Mouse (Mus musculus) heart, adult 11 months (tissue): Measurements from ENCODE around the gene Gabrb3.

Experiments used
- DNase-seq: peaks from one replicate; pipeline ENCODE4 v3.0.0; 2022

The Gabrb3 gene

GRCm38 (mm10) chr7:57538565-57538964 lies 119.1 kb downstream of the Gabrb3 start:
- no peak for DNase-seq

DNA sequence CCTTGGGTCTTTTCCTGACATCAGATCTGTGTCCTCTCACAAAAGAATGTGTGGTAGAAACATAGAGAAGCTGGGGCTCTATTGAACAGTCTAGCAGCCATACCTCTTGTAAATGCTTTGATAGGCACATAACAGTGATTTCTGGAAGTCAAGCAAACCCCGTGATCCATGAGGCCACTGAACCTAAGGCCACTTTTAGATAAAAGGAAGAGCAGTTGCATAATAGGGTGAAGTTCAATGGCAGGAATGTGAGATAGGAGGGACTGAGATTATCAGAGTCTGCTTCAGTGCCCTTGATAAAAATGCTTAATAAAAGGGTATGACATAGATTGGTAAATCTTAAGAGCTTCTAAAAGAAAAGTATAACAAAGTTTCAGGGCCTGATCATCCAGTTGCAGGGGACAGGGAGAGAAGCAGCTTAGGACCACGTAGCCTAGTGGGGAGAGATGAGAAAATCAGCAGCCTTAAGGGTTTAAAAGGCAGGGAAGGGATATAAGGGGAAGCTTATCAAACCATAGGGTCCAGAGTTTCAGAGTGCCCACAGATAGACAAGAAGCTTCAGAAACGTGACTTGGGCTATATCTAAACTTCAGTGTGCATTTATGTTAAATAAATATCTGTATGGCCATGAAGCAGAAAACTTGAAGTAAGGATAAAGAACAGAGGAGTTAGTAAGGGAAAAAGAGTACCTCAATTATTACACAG lies 141.4 kb downstream of the Gabrb3 start:
- no peak for DNase-seq

DNA sequence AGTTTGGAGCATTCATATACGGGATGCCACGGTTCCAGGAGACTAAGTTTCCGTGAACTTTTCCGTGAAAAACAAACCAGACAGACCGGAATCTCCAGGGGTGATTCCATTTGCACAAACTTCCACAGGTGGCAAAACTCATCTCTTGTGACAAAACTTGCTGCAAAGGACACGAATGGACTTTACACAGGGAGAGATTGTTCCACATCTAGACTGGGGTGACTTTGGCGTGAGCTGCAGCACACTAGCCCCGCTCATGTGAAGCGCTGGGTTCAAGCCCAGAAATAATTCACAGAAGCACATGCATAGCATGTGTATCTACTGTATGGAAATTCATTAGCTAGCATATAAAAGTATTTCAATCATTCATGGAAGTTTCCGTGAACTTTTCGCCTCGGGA lies 144.9 kb downstream of the Gabrb3 start:
- DNase-seq: peak; percentile 58

- DNase-seq: peak; percentile 81
Measured at GRCm38 (mm10) chr7:57590451-57591248, 171.2 kb downstream of the Gabrb3 start.

GRCm38 (mm10) chr7:57591249-57591577 lies 171.7 kb downstream of the Gabrb3 start:
- peak; percentile 27 for DNase-seq

DNA sequence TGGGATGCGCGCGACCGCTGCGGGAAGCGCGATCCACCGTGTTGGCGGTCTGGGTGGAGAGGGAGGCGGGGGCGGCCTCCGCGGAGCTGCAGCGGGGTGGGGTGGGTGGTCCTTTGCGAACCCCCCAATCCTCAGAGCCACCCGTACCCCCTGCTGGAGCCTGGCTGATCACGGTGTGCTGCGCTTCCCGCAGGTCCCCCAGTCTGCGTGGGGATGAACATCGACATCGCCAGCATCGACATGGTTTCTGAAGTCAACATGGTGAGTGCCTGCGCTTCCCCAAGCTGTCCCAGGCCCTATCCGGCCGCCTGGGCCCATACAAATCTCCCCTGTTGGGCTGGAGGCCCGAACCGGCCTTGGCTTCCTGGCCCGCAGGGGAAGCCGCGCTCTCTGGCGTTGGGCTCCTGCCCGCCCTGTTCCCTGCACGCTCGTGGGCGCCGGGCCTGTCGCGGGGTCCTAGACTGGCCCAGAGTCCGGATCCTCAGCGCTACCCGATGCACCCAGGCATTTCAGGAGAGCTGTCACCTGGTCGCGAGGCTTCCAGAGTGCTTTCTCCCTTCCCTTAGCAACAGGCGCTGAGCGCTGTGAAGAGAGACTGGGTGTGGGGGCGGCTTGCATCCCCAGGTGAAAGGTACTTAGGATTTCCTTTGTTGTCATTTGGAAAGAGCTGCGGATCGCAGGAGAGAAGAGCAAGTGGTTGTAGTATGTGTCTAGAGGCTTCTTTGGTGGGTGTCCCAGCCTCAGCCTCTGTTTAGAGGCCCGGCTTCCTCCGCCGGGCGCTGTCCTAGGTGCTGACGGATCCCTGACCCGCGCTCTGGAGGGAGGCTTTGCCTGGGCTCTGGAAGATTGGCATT lies 172.3 kb downstream of the Gabrb3 start:
- DNase-seq: no peak

- DNase-seq: no peak
Measured at GRCm38 (mm10) chr7:57597341-57597740, 177.8 kb downstream of the Gabrb3 start.

DNA sequence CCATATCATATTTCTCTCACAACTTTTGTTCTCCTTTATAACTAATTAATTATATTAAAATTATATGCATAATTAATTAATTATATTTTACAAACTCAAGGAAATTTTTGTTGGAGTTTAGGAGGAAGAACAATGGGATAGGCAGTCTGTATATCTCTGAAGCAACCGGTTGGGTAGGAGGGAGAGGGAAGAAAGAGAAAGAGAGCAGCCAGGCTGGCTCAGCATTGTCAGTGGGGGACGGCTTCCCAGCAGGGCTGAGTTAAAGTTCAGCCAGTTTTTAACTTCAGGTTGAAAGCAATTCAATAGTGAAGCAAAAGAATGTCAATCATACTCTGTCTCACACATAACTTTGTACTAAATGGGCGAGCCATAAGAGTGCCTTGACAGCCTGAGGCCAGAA lies 199.2 kb downstream of the Gabrb3 start:
- DNase-seq: no peak

GRCm38 (mm10) chr7:57620036-57620435 lies 200.5 kb downstream of the Gabrb3 start:
- DNase-seq: no peak

- DNase-seq: no peak
Measured at GRCm38 (mm10) chr7:57623718-57624117, 204.2 kb downstream of the Gabrb3 start.

DNA sequence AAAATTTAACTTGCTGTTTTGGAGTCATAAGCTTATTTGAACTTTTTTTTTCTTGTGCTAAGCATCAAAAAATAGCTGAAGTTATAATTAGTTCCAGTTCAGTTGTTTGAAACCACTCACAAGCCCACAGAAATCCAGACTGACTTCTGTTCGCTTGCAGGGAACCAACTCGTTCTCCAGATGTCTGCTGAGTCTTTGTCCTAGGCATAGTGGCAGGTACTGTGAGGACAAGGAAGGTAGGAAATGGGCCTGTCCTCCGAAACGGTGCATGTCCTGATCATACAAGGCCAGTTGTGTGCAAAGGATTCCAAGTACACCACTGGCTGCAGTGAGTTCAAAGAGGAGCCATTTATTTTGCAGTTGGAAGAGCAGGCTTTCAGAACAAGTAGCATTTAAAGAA lies 215.5 kb downstream of the Gabrb3 start:
- no peak for DNase-seq

DNA sequence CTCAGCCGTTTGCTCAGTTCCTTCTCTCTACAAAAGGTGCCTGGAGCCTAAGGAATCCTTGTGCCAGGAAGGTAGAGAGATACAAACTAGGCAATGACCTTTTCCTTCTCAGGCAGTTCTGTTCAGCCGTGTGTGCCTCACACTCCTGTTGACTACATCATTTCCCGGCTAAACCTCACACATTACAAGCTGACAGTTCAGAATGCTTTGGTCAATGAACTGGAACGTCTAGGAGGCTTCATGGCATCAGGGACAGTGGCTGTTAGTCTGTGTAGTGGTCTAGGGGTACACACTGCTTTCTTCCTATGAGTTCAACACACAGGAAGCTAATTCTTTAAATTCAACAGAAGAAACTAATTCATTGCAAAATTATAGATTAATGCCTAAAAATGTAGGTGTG lies 216.2 kb downstream of the Gabrb3 start:
- no peak for DNase-seq

DNA sequence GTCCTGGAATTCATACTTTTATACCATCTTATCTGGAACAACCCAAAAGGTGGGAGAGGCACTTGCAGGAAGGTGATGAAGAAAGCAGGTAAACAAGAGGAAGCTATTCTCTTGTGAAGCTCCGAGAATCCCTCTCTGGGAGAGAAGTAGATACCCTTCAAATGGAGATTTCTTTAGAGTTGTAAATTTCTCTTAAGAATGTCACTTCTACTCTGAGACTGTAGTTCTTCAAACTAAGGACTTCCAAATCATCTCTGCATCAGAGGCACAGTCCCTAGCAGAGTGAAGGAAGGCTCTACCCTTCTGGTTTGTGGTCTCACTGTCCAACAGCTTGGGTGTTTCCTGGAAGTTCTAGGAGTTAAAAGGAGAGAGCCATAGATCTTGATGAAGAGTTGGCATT lies 221.3 kb downstream of the Gabrb3 start:
- no peak for DNase-seq

DNA sequence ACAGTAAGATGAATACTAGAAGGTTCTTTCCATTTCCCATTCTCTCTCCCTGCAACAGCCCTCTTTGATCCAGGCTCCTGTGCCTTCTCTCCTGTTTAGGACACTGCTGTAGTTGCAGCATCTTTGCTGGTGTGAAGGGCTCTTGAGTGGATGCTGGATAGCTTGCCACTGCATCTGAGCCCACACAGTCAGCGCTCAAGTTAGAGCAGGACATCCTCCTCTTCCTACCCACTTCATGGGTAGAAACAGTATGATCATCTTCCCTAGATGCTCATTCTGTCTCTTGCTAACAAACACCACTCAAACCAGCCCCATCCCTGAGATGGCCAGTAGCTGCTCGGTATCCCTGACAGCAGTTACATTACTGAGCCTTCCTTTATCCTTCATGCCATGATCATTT lies 227.9 kb downstream of the Gabrb3 start:
- DNase-seq: no peak

GRCm38 (mm10) chr7:57648136-57648755 lies 228.8 kb downstream of the Gabrb3 start:
- DNase-seq: no peak

- no peak for DNase-seq
Measured at GRCm38 (mm10) chr7:57677352-57677751, 257.9 kb downstream of the Gabrb3 start.

- no peak for DNase-seq
Measured at GRCm38 (mm10) chr7:57689836-57690235, 270.3 kb downstream of the Gabrb3 start.

DNA sequence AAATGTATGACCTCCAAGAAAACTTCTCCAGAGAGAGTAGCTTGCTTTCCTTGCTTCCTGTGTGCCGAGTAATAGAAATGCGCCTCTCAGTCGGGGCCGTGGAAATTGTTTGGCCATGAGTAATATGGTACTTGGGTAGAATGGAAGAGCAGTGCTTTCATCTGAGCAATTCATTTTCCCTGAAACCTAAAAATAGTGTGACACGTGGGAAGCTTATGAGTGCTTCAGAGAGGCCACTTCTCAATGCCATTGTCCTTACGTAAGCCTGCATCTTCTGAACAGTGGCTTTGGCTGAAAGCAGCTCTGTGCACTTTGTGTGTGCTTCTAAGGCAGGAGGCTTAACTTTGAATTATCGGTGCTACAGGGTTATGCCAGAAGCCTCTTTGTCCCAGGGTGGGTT lies 280.9 kb downstream of the Gabrb3 start:
- peak; percentile 89 for DNase-seq

DNA sequence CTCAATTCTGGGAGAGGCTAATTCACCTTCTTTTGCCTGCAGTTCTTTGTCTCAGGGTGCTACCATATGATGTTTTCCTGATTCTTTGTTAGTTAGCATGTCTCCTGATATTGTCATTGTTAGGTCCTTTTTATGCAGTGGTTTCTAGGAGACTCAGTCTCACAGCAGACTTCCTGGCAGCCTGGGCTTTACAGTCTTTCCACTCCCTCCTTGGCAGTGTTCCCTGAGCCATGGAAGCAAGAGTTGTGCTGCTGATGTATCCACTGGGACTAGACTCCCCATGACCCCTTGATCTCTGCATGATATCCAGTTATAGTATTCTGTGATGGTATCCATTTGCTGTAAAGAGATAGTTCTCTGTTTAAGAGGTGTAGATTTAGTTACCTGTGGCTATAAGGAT lies 281.6 kb downstream of the Gabrb3 start:
- DNase-seq: no peak

DNA sequence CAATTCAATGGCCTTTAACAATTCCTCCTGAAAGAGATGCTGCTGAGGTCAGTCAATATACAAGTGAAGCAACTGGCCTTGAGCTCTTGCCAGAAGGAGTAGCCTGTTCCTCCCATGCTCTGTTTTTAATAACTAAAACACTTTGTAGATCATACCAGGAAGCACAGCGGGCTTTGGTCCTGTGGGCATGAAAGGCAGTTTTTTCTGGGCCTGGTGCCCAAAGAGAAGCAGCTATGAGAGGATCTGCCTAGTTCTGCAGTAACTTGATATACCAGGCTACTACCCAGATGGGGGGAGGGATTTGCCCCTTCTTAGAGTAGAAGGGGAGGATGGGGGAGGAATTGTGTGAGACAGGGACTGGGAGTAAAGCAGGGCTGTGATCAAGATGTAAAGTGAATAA lies 284.1 kb downstream of the Gabrb3 start:
- peak; percentile 94 for DNase-seq

DNA sequence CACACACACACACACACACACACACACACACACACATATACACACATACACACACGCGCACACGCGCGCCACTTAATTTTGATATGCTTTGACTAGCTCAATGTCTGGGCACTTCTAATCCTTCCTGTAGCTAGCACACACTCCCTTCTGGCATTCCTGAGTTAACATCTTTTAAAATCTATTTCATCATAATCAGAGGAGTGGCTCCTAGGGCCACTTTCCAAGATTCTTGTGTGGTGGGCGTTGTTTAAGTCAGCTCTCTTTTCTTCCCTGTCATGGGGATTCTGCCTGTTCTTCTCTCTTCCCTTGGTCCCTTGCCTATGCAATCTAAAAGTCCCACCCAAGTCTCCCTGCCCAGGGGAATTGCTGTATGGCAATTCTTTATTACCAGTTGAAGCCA lies 286.6 kb downstream of the Gabrb3 start:
- no peak for DNase-seq

DNA sequence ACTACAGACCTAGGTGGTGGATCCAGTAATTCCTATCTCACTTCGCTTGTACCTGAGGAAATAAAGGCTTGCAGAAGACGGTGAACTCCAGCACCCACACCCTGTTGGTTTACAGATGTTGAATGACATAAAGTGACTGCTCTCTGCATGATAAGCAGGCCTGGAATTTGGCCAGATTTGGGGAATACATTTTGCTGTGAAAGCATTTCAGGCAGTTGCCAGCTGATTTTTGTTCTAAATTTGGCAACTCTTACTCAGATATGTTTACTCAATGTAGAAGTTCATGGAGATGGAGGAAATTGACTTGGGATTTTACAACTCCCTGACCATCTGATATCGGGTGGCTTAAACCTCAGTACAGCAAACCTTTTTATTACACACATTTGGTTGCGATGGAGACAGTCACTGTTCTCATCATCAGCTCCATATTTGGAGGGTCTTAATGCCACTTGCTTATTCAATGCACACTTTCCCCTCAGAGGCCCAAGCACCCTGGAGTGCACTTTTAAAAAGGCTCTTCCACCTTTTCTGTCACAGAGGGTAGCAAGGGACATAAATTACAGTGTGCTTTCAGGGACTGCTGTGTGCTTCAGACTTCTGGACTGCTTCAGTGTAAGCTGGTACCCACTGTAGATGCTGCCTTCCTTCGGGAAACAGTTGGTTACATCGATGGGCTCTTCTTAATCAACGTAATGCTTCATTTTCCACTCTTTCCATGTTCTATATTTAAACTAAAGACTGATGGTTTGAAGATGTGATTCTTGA lies 287.7 kb downstream of the Gabrb3 start:
- DNase-seq: no peak
